Mouse (Mus musculus) thymus, adult 2 months (tissue): ENCODE data around the gene Abcg5.

Experiments
- CTCF ChIP-seq: fragments of 200-500 bp; IDR thresholded peaks from 2 replicates; pipeline ENCODE4 v1.5.1; 2012; ENCODE audit warnings: mild to moderate bottlenecking, control low read depth, low read length, moderate library complexity, borderline replicate concordance; ENCODE audit not compliant: control insufficient read depth, poor library complexity, insufficient read depth; ENCODE audit errors: extremely low read depth
- POLR2A ChIP-seq: fragments of 200-500 bp; IDR thresholded peaks from 2 replicates; pipeline ENCODE4 v1.6.1; 2012; ENCODE audit warnings: mild to moderate bottlenecking, low read length, control low read depth, moderate library complexity; ENCODE audit not compliant: control insufficient read depth, poor library complexity, insufficient read depth; ENCODE audit errors: extremely low read depth

DNA sequence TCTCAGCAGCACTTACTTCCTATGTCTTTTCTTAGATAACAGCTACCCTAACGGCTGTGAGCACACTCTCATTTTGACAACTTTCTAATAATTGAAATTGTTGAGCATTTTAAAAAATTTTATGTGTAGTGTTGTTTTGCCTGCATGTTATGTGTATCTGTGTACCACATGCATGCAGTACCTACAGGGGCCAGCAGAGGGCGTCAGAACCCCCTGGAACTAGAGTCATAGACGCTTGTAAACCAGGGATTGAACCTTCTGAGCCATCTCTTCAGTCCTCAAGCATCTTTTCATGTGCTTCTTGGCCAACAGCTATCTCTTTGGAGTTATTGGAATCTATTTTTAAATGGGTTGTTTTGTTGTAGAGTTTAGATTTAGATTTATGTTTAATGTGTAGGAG, 40.9 kb downstream of the Abcg5 start:
- no peak for TF ChIP-seq CTCF
- no peak for TF ChIP-seq POLR2A
